Mouse (Mus musculus): ENCODE results near the gene Chst11.
A peak's percentile ranks its signal among the peaks of the same experiment; 100 is the strongest.

Chst11 gene

DNA sequence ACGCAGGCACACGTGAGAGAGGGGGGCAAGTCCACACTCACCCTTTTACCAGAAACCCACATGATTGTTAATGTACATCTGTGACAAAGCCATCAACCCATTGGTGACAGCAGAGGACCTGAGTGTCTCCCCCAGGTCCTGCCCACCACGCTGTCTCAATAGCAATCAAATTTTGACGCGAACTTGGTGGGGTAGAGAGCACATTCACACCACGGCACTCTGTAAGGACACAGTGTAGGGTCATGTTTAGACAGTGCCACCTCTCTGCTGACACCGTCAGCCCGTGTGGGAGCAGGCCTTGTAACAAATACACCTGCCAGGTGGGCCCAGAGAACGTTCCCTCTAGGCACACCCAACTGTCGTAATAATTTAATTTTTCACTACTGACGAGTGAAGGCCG is 224.1 kb downstream of the Chst11 start:
- DNase-seq (ENCODE audit: low read depth, low spot score): no peak

DNA sequence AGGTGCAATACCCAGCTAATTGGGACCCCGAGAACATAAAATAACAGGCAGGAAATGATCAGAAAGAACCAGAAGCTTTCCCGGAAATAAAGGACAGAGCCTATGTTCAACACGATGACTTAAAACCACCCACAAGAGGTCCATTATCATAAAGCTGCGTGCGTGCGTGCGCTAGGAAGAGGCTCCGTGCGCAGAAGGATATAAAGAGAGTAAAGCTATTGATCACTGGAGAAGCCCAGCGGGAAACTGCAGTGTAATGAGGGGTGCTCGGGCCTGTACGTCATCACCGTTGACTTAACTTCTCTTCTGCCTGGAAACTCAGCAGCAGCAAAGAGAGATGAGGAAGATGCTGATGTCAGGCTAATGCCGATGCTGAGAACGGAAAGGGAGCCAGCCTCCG is 224.8 kb downstream of the Chst11 start:
- no peak for DNase-seq (ENCODE audit: low read depth, low spot score)

DNA sequence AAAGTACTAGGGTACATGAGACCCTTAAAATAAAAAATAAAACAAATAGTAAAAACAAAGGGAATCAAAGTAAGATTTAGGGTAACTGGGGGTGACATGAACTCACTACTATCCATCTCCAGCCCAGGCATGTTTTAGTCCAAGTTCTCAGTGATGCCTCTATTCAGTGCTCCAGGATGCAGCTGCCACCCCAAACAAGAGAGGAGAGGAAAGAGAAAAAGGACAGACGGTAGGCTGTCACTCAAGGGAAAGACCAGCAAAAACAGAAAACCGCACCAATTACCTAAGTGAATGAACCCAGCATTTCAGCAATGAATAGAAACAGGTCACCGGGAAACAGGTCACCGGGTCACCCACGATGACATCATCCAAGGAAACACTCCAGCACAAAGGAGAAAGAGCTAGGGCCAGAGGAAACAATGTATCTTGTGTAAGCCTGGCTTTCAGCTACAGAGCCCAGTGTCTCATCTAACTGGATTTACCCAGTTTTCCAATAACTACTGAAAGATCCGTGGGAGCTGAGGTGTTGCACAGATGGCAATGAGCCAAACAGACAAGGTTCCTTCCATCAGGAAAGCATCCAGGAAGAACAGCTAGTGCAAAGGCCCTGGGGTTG is 225.8 kb downstream of the Chst11 start:
- peak; percentile 47 for DNase-seq (ENCODE audit: low read depth, low spot score)

DNA sequence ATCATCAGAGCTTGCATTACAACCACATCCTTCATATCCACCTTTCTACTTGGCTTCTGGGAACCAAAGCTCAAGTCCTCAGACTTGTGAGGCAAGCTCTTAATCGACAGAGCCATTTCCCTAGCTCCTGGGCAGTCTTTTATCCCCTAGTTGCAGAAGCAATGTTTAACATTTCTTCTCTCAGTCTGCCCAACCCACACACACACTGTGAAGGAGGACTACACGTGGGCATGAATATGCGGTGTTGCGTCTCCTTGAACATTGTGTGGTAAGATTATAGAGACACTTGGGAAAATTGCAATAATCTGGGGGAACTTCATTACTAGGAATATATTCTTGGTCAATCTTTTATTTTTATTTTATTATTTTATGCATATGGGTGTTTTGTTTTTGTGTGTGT is 227.3 kb downstream of the Chst11 start:
- no peak for DNase-seq (ENCODE audit: low read depth, low spot score)

DNA sequence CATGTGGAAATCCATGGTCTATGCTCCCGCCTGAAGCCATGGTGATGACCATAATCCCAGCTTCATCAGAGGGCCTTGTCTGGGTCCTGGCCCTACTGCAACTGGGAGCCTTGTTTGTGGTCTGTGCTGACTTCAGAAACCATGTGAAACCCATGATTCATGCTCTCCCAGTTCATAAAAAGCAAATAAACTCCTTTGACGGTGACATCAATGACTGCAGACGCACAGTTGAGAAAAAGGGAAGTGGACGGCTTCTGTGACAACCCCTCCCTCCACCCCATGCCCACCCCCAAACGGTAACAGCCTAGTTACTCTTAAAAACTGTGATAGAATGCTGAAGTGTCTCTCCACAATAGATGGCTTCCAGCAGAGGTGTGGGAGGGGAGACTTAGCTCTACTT is 230.3 kb downstream of the Chst11 start:
- no peak for DNase-seq (ENCODE audit: low read depth, low spot score)

DNA sequence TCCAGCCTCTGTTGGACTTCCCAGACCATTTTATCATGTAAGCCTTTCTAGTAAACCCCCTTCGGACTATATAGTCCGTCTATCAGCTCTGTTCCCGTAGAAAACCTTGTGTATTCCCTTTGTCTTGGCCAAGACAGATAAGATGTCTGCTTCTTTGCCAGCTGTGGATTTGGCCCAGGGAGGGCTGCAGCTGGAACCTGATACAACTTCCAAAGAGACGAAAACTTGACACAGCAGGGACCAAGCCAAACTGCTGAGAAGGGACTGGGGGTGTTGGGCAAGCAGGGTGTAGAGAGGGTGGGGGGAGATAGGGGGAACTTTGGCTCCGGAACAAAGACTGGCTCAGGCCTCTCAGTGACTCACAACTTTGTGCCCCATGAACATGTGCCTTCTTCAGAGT is 232.0 kb downstream of the Chst11 start:
- DNase-seq (ENCODE audit: low read depth, low spot score): no peak

DNA sequence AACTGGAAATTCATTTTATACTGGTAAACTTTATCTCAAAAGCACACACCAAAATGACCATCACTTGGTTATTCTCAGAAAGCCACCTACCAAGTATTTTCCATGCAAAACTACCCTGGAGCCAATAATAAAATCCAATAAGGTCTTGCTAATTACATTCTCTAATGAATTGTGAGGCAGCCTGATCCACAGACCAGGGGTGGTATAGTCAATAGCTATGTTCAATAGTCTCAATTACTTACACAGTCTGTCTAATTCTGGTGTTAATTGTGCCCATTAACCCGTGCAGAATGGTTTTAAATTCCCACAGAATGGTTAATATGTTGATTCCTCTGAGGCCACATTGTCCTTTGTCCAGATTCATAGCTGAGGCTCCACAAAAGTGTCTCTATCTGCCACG is 233.5 kb downstream of the Chst11 start:
- DNase-seq (ENCODE audit: low read depth, low spot score): no peak

DNA sequence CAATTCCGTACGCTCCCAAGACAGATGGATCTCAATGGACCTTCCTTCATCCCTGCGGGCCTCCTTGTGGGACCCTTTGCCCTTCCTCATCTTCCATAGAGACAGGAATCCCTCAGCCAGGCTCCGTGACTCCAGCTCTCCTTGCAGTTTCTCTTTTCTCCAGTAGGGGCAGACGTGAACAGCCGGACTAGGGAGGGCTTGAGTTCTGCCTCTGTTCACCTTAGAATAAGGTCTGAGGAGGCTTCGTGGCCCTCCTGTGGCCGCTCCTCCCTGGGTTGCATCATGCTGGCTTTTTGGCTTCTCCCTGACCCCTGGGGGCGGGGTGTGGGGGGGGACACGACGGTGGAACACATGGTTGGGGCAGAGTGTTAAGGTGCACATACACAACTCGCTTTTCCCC is 234.4 kb downstream of the Chst11 start:
- DNase-seq (ENCODE audit: low read depth, low spot score): peak; percentile 73

DNA sequence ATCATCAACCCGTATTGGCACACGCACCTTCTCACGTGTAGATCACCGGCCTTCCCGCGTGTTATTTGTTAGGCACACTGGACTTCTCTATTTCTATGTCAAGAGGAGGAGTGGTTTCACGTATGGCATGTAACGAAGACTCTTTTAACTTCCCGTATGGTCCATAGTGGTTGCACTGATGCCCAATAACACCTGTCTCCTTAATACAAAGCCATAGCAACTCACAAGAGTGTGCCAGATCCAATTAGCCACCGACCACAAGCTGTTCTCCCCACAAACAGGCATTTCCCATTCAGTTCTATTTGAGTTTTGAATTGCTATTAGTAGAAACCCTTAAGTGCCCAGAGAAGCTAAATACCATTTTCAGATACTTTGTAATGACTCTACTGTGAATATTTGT is 234.9 kb downstream of the Chst11 start:
- no peak for DNase-seq (ENCODE audit: low read depth, low spot score)

DNA sequence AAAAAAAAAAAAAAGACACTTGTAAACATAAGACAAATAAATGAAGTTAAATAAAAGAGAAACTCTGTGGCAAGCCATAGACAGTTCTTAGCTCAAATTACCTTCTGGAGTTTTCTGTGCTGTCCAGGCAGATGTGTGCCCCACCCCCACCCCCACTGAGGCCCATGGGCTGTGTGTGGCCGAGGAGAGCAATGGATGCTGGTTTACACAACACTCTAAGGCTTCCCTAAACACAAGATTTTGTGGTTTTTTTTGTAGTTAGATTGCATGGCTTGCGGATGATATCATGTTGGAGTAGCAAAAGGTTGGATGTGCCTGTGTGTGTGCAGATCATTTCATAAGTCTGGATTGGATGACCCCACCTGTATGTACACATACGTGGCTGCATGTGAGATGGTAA is 235.5 kb downstream of the Chst11 start:
- DNase-seq (ENCODE audit: low read depth, low spot score): no peak

DNA sequence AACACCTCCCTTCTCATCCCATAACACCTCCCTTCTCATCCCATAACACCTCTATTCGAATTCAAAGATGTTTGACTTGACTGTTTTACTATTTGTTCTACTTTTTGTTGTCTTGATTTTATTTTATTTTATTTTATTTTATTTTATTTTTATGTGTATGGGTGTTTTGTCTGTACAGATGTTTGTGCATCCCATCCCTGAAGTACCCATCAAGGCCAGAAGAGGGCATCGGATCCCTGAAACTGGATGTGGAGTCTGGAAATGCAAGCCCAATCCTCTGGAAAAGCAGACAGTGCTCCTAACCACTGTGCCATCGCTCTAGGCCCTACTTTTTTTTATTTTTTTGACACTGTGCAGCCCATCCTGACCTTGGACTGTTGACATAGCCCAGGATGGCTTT is 239.7 kb downstream of the Chst11 start:
- peak; percentile 43 for DNase-seq (ENCODE audit: low read depth, low spot score)

DNA sequence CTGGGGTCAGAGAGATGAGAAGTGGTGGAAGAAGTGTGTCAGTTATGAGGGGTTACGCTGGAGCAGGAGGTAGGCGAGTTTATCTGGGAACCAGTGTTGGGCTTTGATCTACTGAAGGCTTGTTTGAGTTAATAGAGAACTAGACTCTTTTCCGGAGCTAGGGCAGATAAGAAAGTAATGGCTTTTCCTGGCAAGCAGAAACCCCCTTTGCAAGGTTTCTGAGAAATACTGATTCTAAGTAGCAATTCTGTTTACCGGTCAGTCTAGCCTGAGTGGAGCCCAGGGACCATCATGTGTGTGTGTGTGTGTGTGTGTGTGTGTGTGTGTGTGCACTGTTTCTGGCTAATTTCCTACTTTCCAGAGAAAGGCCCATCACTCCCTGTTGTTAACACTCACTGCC is 243.3 kb downstream of the Chst11 start:
- DNase-seq (ENCODE audit: low read depth, low spot score): no peak

DNA sequence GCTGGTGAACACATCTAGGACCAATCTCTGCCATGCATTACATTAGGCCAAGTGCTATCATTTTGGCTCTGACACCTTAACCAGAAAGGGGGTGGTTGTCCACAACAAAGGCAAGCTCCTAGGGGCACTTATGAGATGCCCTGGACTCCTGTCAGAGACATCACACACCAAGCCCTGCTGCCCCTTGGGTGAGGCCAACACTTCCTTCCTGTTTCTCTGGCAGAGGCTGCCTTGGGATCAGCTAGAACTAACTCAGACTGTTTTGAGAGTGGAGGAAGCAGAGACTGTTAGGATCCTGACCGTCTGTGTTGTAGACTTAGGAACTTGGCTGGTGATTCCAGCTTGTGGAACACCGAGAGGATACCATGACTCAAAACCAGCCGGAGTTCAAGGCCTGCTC is 248.7 kb downstream of the Chst11 start:
- DNase-seq (ENCODE audit: low read depth, low spot score): no peak

DNA sequence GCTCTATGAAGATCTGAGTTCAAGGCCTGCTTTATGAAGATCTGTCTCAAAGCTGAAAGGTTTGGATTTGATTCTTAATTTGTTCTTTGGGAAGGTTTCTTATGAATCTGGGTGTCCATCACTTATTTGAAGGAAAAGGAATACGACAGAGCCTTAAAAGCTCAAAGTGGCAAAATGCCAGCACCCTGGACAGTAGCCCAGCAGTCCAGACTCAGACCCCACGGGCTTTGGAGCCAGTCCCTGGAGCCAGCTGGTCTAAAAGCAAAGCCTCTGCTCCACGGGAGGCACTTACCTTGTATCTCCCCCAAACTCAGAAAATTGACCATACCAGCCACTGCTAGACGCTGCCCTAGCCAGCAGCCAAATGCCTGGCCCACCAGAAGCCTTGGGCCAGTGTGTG is 249.1 kb downstream of the Chst11 start:
- DNase-seq (ENCODE audit: low read depth, low spot score): no peak

DNA sequence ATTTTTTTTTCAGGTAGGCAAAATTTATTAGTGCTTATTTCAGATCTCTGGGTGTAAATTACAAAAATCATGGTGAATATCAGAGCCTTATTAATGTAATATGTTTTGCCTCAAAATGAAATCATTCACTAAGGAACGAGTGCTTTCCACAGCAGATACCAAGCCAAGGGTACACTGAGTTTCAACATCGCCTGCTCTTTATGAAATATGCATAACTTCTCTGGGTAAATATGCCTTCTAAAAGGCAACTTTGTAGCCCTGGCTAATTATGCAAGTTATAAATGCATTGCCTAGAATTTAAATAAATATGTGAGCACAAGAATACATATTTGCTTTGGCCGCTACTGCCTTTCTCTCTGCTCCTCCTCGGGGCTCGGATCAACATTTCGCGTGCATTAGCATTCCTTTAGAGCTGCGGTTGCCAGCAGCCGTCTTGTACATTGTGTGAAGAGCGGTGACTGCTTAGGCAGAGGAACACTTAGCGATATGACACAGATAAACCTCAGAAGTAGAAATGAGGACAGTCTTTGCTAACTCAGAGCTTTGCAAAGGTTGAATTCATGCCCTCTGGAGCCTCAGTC is 256.9 kb downstream of the Chst11 start:
- DNase-seq (ENCODE audit: low read depth, low spot score): no peak

DNA sequence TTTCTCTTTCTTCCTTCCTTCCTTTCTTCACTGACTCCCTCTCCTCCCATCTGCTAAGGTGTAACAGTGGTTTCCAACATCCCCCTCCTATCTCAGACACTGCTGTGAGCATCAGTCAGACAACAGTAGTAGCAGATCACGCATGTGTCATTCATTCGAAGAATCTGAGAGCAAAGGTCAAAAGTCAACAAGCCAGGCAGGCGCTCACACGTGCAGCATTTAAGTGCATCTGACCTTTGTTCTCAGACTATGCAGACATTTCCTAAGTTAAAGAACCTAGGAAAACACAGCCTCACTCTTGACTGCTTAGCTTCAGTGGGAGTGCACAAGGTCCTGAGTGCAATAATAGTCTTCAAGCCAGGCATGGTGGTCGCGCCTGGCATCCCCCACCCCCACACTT is 258.8 kb downstream of the Chst11 start:
- peak; percentile 36 for DNase-seq (ENCODE audit: low read depth, low spot score)
